Mouse (Mus musculus) small intestine, adult 2 months (tissue): ENCODE results near the gene Msgn1.

Experiments
- CTCF ChIP-seq: fragments of 200-500 bp; IDR thresholded peaks from 2 replicates; pipeline ENCODE4 v1.5.1; 2012; ENCODE audit warnings: low read depth, mild to moderate bottlenecking, control low read depth, inconsistent platforms, low read length, moderate library complexity, mixed read lengths; ENCODE audit not compliant: insufficient replicate concordance, insufficient read length; ENCODE audit errors: extremely low read depth
- POLR2A ChIP-seq: fragments of 200-500 bp; IDR thresholded peaks from 2 replicates; pipeline ENCODE4 v1.6.1; 2012; ENCODE audit warnings: low read depth, mild to moderate bottlenecking, control low read depth, inconsistent platforms, low read length, moderate library complexity

DNA sequence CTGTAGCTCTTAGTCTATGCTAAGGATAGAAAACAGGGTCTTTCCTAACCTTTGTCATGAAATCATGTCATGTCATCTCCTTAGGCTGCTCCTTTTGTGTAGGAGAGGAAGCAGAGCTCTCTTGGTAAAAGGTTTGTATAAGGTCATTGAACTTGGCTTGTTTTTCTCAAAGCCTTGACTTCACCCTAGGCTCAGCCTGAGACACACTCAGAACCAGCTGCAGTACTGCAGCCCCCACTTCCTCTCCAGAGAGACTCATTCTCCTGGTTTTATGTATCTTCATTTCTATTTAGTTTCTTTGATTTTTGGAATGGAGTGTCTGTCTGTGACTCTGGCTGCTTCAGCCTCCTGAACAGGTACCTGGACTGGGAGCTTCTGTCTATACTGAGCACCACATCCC is 6.0 kb upstream of the Msgn1 start:
- no peak for TF ChIP-seq POLR2A
- no peak for TF ChIP-seq CTCF
